Mouse (Mus musculus): ENCODE data around the gene Zfp790. TPM values are rescaled to one million over a fixed set of nuclear protein-coding genes. Genes with fewer than 3 reads are reported as not detected.

Zfp790 gene
- 8.8 and 9.2 TPM in 2 replicates for polyA plus RNA-seq (2012; rRNA removed)

GRCm38 (mm10) chr7:29815910-29816429, at the start of gene Zfp790:
TSS of gene Zfp790 (plus strand) at chr7:29816114.
- DNase-seq (ENCODE audit: low spot score): peak; percentile 54

DNA sequence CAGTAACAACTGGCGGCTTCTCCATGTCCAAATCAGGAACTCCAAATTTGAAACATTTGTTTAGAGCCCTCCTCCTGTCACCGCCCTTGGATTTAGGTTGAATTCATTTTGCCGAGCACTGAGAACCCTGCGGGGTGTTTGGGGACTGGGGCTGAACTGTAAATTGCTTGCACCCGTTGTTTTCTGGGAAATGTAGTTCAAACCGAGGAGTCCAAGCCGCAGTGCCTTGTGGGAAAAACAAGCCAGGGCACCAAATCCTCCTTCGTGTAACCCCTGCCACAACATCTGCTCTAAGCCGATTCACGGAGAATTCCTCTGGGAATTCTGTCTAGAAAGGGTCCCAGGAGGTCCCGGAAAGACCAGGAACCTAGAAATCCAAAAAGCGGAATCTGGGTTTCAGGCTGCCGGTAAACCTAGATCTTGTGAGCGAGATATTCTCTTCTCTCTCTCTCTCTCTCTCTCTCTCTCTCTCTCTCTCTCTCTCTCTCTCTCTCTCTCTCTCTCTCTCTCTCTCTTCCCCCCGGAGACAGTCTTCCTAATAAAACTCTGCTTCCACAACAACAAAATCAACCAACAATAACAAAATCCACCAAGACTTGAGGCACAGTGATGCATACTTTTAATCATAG, 48.7 kb upstream of the Zfp790 start:
- DNase-seq (ENCODE audit: low spot score): peak; percentile 60

GRCm38 (mm10) chr7:29768090-29768900, 47.6 kb upstream of the Zfp790 start, which contains the start of gene Zfp84:
TSS of gene Zfp84 (plus strand) at chr7:29768552.
- peak; percentile 60 for DNase-seq (ENCODE audit: low spot score)

- DNase-seq (ENCODE audit: low spot score): no peak
Observed at GRCm38 (mm10) chr7:29768980-29769379, 46.9 kb upstream of the Zfp790 start.

DNA sequence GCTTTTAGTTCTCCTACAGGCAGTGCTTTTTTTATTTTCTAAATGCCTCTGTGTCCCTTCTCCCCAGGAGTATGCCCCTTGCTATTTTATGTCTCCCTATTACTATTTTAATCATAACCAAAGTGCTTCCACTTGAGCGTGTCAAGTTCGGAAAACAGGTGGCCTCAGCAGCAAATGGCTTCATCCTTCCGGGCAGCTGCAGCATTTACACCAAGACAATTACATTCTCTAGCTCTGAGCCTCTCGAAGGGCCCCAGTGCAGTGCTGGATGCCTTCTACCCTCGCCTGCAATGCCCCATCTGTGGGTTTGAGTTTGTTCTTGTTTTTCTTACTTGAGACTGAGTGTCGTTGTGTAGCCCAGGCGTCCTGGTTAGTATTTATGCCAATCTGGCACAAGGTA, 42.4 kb upstream of the Zfp790 start:
- DNase-seq (ENCODE audit: low spot score): no peak

- DNase-seq (ENCODE audit: low spot score): no peak
Observed at GRCm38 (mm10) chr7:29774371-29774770, 41.5 kb upstream of the Zfp790 start.

DNA sequence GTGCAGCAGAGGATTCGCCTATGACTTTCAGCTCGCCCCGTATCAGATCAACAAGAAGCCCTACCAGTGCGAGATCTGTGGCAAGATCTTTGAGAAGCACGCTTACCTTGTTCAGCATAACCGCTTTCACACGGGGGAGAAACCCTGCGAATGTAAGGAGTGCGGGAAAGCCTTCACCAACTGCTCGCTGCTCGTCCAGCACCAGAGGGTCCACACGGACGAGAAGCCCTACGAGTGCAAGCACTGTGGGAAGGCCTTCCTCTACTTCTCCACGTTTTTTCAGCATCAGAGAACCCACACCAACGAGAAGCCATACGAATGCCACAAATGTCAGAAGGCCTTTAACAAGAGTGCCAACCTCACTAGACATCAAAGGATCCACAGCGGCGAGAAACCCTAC, 39.3 kb upstream of the Zfp790 start:
- no peak for DNase-seq (ENCODE audit: low spot score)

DNA sequence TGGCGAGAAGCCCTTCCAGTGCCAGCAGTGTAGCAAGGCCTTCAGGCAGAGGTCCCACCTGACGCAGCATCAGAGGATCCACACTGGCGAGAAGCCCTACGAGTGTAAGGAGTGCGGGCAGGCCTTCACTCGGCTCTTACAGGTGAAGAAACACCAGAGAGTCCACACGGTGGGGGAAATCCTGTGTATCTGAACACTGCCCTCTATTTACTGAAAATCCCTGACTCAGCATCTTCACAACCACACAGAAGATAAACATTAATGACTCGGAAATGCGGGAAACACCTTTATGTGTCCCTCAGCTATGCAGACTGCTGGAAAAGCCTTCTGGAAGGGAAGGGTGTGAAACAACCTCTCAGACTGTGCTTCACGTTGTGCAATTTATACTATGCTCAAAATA, 38.5 kb upstream of the Zfp790 start:
- no peak for DNase-seq (ENCODE audit: low spot score)

DNA sequence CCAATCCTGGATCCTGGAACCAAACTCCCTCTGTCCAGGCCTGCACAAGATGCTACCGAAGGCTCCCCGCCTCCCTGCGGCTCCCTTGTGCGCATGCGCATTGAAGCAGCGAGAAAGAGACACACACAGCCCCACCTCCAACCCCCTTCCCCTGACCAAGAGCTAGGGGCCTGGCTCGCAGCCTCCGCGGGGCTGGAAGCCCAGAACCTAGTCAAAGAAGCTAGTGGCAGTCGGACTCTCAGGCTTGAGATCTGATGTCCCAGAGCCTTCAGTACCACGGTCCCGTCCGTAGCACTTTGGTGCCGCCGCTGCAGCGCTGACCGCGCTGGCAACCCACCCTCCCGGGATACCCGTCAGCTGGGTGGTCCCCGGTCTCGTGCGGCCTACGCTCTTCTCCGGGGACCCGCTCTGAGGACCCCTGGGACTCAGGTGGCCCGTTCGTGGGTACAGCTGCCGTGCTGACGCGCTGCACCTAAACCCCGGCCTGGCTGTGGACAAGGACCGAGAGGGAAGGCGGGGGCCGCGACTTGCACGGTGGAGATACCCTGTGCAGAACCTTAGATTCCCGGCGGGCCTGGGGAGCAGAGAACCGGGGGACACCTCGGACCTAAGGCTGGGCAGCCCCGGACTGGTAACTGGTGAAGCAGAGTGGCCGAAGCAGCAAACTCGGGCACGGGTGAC, 31.9 kb upstream of the Zfp790 start, which contains the start of gene Zfp30:
Gene Zfp30 (plus strand): TSS at position 128 of the 681 bp plus-strand sequence.
- DNase-seq (ENCODE audit: low spot score): peak; percentile 65

DNA sequence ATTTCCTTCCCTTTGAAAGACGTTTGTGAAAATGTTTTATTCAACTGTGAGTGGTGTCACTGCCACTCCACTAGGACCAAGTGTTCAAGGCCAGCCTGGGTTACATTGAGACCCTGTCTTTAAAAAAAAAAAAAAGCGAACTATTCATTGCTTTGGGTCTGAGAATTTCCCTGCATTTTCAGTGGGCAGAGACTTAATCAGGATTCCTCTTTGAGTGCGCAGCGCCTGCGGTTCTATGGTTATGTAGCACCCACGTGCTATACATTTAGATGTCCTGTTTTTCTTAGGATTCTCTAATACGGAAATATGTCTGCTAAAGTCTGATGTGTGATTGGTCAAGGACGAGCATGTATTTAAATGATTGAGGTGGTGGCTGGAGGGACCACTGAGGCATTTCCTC, 30.9 kb upstream of the Zfp790 start:
- DNase-seq (ENCODE audit: low spot score): no peak

DNA sequence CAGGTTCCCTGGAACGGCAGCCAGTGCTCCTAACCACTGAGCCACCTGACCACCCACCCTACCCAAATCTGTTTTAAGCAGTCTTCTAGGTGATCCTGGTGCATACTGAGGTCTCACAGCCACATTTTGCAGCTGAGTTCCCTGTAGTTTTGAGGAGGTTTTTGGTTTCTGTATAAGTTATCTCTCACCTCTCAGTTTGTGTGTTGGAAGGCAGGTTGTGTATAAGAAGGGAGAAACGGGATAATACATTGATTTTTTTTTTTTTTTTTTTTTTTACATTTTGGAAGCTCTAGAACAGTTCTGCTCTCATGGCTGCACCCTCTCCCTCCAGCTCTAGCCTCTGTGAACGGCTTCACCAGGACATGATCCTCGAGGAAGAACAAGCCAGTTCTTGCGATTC, 30.0 kb upstream of the Zfp790 start:
- no peak for DNase-seq (ENCODE audit: low spot score)

DNA sequence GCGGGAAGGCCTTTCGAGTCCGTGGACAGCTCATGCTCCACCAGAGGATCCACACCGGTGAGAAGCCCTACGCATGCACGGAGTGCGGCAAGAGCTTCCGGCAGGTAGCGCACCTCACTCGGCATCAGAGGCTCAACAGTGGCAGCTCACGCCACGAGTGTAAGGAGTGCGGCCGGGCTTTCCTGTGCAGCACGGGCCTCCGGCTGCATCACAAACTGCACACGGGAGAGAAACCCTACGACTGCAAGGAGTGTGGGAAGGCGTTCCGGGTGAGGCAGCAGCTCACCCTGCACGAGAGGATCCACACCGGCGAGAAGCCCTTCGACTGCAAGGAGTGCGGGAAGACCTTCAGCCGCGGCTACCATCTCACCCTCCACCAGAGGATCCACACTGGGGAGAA, 23.0 kb upstream of the Zfp790 start:
- DNase-seq (ENCODE audit: low spot score): no peak

GRCm38 (mm10) chr7:29807046-29807445, 8.9 kb upstream of the Zfp790 start:
- DNase-seq (ENCODE audit: low spot score): no peak

DNA sequence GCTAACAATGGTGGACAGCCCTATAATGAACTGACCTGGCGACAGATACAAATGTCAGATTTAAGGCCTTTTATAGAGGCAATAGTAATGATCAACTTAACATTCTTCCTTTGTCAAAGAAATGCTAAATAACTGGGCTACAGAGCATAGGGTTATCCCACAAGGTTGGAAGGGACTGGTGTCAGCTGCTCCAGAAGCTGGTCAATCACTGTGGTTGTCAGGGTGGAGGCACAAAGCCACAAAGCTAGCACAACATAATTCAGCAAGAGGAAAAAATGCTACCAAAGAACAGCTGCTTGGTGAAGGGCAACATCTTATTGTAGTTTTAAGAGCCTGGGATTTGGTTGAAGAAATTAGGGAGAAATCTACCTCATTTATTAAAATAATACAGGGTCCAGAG, 3.7 kb upstream of the Zfp790 start:
- no peak for DNase-seq (ENCODE audit: low spot score)

- no peak for DNase-seq (ENCODE audit: low spot score)
Observed at GRCm38 (mm10) chr7:29814381-29814780, 1.5 kb upstream of the Zfp790 start.

- no peak for DNase-seq (ENCODE audit: low spot score)
Observed at GRCm38 (mm10) chr7:29815061-29815784, 691 bp upstream of the Zfp790 start.

GRCm38 (mm10) chr7:29818619-29819254, 2.8 kb downstream of the Zfp790 start:
- peak; percentile 29 for DNase-seq (ENCODE audit: low spot score)

GRCm38 (mm10) chr7:29828001-29828400, 12.1 kb downstream of the Zfp790 start:
- no peak for DNase-seq (ENCODE audit: low spot score)

GRCm38 (mm10) chr7:29829804-29830203, 13.9 kb downstream of the Zfp790 start:
- no peak for DNase-seq (ENCODE audit: low spot score)

DNA sequence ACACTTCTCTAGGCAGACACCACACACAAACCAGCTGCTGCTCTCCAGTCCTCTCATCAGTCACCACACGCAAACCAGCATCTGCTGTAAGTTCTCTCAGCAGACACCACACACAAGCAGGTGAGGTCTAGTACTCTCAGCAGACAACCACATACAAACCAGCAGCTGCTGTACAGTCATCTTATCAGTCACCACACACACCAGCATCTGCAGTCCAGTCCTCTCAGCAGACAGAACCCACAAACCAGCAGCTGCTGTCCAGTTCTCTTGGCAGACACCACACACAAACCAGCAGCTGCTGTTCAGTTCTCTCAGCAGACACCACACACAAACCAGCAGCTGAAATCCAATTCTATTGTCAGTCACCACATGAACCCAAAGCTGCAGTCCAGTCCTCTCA, 20.9 kb downstream of the Zfp790 start:
- DNase-seq (ENCODE audit: low spot score): no peak

DNA sequence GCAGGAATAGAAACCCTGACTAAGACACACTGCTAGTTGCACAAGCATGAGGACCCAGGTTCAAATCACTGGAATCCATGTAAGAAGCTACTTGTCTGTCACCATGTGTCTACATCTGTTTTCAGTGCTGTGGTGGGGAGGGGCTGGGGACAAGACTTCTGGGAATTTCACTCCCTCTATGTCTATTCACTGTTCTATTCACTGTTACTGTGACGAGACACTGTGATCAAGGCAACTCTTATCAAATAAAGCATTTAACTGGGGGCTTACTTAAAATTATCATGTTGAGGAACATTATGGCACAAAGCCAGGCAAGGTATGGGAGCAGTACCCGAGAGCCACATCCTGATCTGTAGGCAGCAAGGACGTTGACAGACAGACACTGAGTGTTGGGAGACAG, 23.3 kb downstream of the Zfp790 start:
- no peak for DNase-seq (ENCODE audit: low spot score)
